Mouse (Mus musculus) left cerebral cortex, postnatal 10 days (tissue): ENCODE results near the gene Il5. TPM values are rescaled to one million over a fixed set of nuclear protein-coding genes. Genes with fewer than 3 reads are reported as not detected.
"Not testable (repeated sequence)": the region's sequence is repeated elsewhere in the genome, so short reads cannot be mapped to it uniquely, and the experiment has no call there.

Experiments
- DNase-seq, 2 experiments: peaks; one replicate each; pipeline ENCODE4 v3.0.0; 2021 to 2022; ENCODE audit warnings: low spot score in 2 of 2, mixed read lengths in 1 of 2; ENCODE audit errors: extremely low spot score in 1 of 2
- intact Hi-C: fragments of 180-260 bp; cut with DNase I; formaldehyde crosslinking; loops from one replicate; pipeline ENCODE4 v1.15.1; 2025
- total RNA-seq, 2 experiments: library from RNA; stranded (reverse); gene quantifications; 2 replicates each; pipeline ENCODE4 v1.2.3; 2021

The Il5 gene
- total RNA-seq, 2 experiments from 2014 or later = 0.30 TPM; not detected in 1

- intact Hi-C loops = loop anchor here (5.0 kb wide), 2 partner anchors 115 to 265 kb away; partner anchors contain the start of gene Gm9837
- peak; percentile 56 to 79 for DNase-seq
Measured at GRCm38 (mm10) chr11:53736771-53737572, 16.4 kb downstream of the Il5 start.

GRCm38 (mm10) chr11:53737573-53737946 is 17.0 kb downstream of the Il5 start:
- intact Hi-C loops = loop anchor here (5.0 kb wide), 2 partner anchors 115 to 265 kb away; partner anchors contain the start of gene Gm9837
- DNase-seq = peak; percentile 16 to 53

GRCm38 (mm10) chr11:53742353-53742752 is 21.8 kb downstream of the Il5 start:
- intact Hi-C loops = no loop called here

GRCm38 (mm10) chr11:53745260-53745659 is 24.7 kb downstream of the Il5 start:
- intact Hi-C loops = no loop called here
- DNase-seq = no peak

More at GRCm38 (mm10) chr11:53742353-53742752, 21.8 kb downstream of the Il5 start:
- DNase-seq = peak in 1 of 2 experiments; percentile 41

GRCm38 (mm10) chr11:53747985-53748384 is 27.4 kb downstream of the Il5 start:
- DNase-seq = no peak
- intact Hi-C loops = no loop called here

GRCm38 (mm10) chr11:53748614-53749013 is 28.0 kb downstream of the Il5 start:
- DNase-seq = no peak
- intact Hi-C loops = no loop called here

GRCm38 (mm10) chr11:53749306-53749705 is 28.7 kb downstream of the Il5 start:
- no peak for DNase-seq
- intact Hi-C loops = no loop called here

GRCm38 (mm10) chr11:53749716-53750352 is 29.2 kb downstream of the Il5 start:
- intact Hi-C loops = no loop called here

GRCm38 (mm10) chr11:53755011-53755595 is 34.5 kb downstream of the Il5 start:
- intact Hi-C loops = no loop called here
- DNase-seq = no peak

More at GRCm38 (mm10) chr11:53749716-53750352, 29.2 kb downstream of the Il5 start:
- no peak for DNase-seq

- DNase-seq = no peak
- intact Hi-C loops = no loop called here
Measured at GRCm38 (mm10) chr11:53757612-53758011, 37.0 kb downstream of the Il5 start.

- DNase-seq, intact Hi-C loops: not testable (repeated sequence)
Measured at GRCm38 (mm10) chr11:53758033-53758432, 37.4 kb downstream of the Il5 start.

GRCm38 (mm10) chr11:53758791-53759351 is 38.3 kb downstream of the Il5 start:
- intact Hi-C loops = no loop called here
- DNase-seq = no peak

GRCm38 (mm10) chr11:53759545-53760406 is 39.2 kb downstream of the Il5 start:
- no peak for DNase-seq
- intact Hi-C loops = loop anchor here (5.0 kb wide), 1 partner anchor 88 kb away; no protein-coding TSS in a partner anchor

GRCm38 (mm10) chr11:53761284-53761683 is 40.7 kb downstream of the Il5 start:
- no peak for DNase-seq
- intact Hi-C loops = loop anchor here (5.0 kb wide), 1 partner anchor 86 kb away; no protein-coding TSS in a partner anchor

GRCm38 (mm10) chr11:53761822-53762221 is 41.2 kb downstream of the Il5 start:
- intact Hi-C loops = loop anchor here (5.0 kb wide), 1 partner anchor 85 kb away; no protein-coding TSS in a partner anchor
- DNase-seq = peak; percentile 36 to 82

GRCm38 (mm10) chr11:53762426-53762825 is 41.8 kb downstream of the Il5 start:
- DNase-seq = no peak
- intact Hi-C loops = loop anchor here (5.0 kb wide), 1 partner anchor 85 kb away; no protein-coding TSS in a partner anchor

- peak in 1 of 2 experiments; percentile 89 for DNase-seq
- intact Hi-C loops = loop anchor here (5.0 kb wide), 1 partner anchor 84 kb away; no protein-coding TSS in a partner anchor
Measured at GRCm38 (mm10) chr11:53762827-53763495, 42.4 kb downstream of the Il5 start.
